Mouse (Mus musculus): ENCODE data around the gene Psmc5.

Gene Psmc5

DNA sequence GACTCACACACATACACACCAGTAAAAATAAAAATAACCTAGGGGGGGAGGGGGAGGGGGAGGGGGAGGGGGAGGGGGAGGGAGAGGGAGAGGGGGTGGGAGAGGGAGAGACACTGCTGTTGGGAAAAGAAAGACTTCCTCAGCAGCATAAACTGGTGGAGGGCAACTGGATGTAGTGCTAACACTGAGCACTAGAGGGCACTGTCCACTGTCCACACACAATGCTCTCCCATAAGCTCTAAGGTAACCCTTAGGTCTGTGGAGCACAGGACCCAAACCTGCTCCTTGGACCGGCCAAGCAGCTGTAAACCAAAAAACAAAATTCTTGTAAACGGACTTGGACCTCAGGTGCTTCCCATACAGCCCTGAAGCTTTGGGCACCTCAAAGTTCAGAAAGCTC, 46.7 kb downstream of the Psmc5 start:
- in situ Hi-C loops (cut with MboI; ENCODE audit: unreplicated experiment in 2 of 2): no loop called here

DNA sequence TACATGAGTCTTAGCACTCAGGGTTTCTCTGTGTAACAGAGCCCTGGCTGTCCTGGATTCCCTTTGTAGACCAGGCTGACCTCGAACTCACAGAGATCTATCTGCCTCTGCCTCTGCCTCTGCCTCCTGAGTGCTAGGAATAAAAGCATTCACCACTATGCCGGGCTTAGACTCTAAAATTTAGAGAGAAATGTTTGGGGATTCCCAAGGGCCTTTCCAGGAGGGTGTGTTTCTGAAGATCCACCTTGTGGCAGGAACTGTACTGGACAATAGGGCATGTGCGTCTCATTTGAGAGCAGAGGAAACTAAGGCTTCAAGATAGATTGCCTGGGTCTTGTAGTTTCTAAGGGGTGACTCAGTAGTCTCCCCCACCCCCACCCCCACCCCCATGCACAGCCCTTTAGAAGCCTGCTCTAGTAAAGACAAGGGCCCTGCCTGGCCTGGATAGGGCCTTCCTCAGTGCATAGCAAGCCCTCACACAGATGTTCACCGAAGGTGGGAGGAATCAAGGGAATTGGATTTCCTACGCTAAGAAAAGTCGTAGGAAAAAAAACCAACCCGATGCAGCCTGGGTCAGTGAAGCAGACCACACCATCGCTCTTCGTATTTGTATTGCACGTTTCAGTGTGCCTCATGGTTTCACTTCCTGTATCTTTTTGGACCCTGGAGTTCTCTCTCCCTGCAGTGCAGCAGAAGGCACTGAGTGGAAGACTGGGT, 49.6 kb downstream of the Psmc5 start:
- in situ Hi-C loops (cut with MboI; ENCODE audit: unreplicated experiment in 2 of 2): no loop called here

DNA sequence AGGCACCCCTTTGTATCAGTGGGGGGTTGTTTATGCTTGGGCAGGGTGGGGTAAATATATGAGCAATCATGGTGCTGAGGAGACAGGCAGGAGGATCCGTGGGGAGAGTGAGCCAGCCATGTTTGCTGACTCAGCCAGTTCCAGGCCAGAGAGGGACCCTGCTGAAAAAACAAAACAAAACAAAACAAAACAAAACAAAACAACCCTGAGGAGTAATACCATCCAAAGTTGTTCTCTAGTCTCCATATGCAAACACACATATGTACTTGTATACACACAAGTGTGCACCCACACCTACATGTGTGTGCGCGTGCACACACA, 50.1 kb downstream of the Psmc5 start:
- in situ Hi-C loops (cut with MboI; ENCODE audit: unreplicated experiment in 2 of 2): no loop called here

DNA sequence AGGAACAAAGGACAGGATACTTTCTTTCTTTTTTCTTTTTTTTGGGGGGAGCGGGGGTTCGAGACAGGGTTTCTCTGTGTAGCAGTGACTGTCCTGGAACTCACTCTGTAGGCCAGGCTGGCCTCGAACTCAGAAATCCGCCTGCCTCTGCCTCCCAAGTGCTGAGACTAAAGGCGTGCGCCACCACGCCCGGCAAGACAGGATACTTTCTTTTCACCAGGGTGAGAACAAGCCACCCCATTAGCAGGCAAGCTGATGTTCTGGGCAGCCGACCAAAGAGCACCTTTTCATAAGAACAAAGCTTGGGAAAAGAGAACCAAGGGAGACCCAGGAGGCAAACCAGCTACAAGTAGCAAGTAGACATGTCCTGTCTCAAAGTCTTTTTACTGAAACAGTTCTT, 50.8 kb downstream of the Psmc5 start:
- in situ Hi-C loops (cut with MboI; ENCODE audit: unreplicated experiment in 2 of 2): no loop called here

DNA sequence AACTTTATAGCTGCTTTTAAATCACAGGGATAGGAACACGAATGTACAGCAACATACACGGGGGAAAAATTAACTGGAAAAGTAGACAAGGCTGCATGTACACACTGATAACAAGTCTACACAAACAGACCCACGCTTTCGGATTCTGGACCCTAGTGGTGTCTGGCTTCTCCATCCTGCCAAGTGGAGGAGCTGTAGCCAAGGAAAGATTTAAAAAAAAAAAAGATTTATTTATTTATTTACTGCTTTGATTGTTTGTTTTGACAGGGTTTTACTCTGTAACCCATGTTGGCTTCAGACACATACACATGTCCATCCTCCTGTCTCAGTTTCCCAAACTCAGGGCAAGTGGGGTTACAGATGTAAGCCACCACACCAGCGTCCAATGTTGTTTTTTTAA, 51.5 kb downstream of the Psmc5 start:
- in situ Hi-C loops (cut with MboI; ENCODE audit: unreplicated experiment in 2 of 2): no loop called here

DNA sequence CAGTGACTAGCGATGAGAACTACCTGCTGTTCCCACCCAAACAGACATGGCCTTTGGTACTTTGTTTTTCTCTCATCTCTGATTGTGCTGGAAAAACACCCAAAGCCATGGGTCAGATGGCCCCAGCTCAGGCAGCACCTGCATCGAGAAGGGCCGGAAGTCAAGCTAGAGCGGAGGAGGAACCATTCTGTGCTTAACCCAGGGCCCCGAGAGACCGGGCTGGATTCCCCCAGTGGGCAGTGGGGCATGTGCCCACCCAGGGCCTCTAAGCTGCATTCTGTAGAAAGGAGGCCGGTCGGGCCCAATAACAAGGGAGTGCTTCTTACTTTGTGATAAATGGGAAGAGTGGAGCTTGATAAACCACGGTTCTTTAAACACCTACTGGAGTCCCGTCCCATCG, 52.2 kb downstream of the Psmc5 start:
- in situ Hi-C loops (cut with MboI; ENCODE audit: unreplicated experiment in 2 of 2): no loop called here

DNA sequence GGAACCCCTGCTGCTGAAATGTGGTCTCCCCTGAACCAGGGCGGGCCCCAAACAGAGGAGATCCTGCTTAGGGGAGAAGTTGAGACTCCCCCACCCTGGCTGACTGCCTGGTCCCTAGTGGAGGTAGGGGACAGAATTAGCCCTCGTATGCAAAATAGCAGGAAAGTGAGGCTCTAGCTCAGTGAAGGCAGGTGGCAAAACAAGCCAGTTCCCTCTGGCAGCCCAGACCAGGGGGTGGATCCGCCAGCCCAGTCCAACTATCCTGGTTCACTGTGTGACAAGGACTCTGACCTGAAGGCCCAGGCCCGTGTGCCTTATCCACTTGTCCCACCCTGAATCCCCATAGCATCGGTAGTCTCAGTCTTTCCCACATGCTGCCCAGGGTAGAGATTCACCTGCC, 54.2 kb downstream of the Psmc5 start:
- in situ Hi-C loops (cut with MboI; ENCODE audit: unreplicated experiment in 2 of 2): no loop called here

Measured in v-Abl transformed pro-B cells (cell line).